Mouse (Mus musculus) brain, embryonic 14.5 days (tissue): ENCODE results near the gene Pappa. TPM values are rescaled to one million over a fixed set of nuclear protein-coding genes. Genes with fewer than 3 reads are reported as not detected.

Experiments used
- DNase-seq: peaks from one replicate; pipeline ENCODE4 v3.0.0-alpha.2; 2011; ENCODE audit warnings: low read depth
- CTCF ChIP-seq: fragments of 200-500 bp; IDR thresholded peaks from 2 replicates; pipeline ENCODE4 v1.5.1; 2012; ENCODE audit warnings: inconsistent platforms, mild to moderate bottlenecking, moderate library complexity, borderline replicate concordance; ENCODE audit not compliant: insufficient read depth, insufficient read length; ENCODE audit errors: extremely low read depth
- POLR2A ChIP-seq: fragments of 200-500 bp; IDR thresholded peaks from 2 replicates; pipeline ENCODE4 v1.6.1; 2012; ENCODE audit warnings: mild to moderate bottlenecking, inconsistent platforms, borderline replicate concordance; ENCODE audit not compliant: poor library complexity, insufficient read depth, insufficient read length, severe bottlenecking; ENCODE audit errors: extremely low read depth
- polyA plus RNA-seq: library from polyadenylated mRNA; depleted of rRNA; stranded (reverse); fragments of >200 nt; gene quantifications from 2 replicates; pipeline ENCODE4 v1.2.3, GENCODE M21; 2012

The Pappa gene
- polyA plus RNA-seq, 1 experiment = 1.0 TPM

DNA sequence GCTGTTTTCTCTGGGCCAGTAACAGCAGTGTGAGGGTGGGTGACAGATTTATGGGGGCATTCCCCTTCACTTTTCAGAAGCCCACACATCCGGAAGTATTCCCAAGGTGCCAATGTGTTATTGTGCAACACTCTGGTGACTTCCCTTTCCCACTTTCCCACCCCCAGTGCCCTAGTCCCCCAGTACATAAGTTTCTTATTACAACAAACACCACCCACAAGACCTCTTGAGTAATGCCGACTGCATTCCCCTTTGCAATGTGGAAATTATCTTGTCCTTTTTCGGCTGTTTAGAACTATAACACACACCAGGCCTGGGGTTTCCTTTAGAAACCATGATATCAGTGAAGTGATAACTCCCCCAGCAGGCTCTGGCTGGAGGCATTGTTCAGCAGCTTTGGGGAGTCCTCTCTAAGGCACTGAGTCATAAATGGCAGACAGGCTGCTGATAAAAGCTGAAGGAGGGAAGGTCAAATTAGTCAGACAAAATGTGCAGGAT, 118.5 kb downstream of the Pappa start:
- TF ChIP-seq CTCF = no peak
- no peak for TF ChIP-seq POLR2A
- no peak for DNase-seq

DNA sequence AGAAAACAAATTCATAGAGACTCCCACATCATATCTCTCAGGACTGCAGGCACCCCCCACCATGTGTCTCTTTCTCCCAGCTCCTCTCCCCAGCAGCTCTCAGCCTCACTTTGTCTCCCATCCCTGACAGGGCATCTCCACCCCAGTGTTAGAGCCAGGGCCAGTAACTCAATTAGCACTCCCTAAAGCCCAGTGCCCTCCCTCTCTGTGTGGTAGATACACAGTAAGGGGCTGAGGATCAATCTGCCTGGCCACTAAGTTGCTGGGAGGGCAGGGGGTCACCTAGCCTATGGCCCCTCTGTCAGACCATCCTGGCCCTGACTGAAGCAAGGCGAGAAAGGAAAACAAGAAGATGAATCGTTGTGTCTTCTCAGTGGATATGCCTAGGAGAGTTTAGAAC, 119.3 kb downstream of the Pappa start:
- DNase-seq = no peak
- TF ChIP-seq CTCF = no peak
- TF ChIP-seq POLR2A = no peak

DNA sequence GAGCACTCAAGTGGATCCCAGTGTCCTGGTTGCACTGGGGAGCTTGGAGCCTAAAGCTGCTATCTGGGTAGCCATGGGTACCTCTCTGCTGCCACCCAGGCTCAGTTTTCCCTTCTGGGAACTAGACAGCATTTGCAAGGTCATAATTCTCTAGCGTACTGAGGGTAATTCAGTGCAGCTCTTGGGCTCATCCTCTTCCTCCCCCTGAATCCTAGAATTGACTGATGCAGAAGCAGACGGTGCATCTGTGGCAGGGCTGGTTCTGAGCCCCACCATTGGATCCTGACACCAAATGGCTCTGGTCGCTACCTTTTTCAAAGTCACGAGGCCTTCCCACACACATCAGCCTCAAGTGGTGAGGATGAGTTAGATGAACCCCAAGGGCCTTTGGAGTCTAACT, 121.0 kb downstream of the Pappa start:
- TF ChIP-seq POLR2A = no peak
- no peak for TF ChIP-seq CTCF
- no peak for DNase-seq

DNA sequence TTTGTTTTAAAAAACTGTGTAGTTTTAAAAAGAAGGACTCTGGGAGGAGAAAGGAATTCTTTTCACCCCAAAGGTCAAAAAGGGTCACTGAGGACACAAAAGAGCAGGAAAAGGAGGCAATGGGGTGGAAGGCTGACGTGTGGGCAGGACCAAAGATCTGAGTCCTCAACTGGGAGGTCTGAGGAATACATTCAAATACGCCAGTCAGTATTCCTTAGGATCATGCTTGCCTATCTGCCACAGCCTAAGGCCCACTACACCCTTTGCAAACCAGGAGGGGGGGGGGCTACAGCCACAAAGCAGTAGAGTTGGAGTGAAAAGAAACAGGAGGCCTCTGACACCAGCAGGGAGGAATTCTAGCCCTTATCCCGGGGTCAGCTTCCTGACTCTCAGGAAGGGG, 121.5 kb downstream of the Pappa start:
- DNase-seq = no peak
- TF ChIP-seq POLR2A = no peak
- TF ChIP-seq CTCF = no peak

DNA sequence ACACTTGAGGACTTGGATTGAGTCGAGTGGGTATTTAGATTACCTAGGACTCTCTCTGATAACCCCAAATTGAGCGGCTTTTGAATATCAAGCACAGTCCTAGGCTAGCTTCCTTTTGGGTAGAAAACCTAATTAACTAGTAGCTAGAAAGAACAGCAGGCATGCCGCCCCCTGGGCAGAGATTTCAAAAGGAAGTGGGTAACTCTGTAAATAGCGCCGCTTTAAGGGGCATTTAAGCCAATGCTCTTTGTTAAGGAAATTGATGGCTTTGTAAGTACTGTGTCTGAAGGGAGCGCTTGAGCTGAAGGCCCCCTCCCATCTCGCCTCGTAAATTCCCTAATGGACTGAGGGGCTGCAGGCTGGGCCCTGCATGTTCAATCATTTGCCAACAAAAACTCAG, 128.2 kb downstream of the Pappa start:
- DNase-seq = peak; percentile 93
- no peak for TF ChIP-seq POLR2A

DNA sequence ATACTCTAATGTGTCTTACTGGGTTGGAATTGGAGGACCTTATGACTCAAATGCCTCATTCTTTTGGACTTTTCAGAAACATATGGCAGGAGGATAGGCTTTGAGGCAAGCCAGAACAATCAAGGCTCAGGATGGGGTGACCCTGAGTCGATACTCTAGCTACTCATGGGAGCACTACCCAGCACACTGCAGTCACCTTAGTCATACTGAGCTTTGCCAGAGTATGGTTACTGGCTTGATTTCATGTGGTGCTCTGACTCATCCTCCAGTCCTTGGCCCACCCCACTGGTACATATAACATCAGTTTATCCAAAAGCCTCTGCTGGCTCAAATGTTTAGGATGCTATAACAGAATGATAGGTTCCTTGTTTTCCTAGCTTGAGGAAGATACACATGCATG, 130.1 kb downstream of the Pappa start:
- no peak for DNase-seq
- TF ChIP-seq POLR2A (no peak), CTCF (no peak)

DNA sequence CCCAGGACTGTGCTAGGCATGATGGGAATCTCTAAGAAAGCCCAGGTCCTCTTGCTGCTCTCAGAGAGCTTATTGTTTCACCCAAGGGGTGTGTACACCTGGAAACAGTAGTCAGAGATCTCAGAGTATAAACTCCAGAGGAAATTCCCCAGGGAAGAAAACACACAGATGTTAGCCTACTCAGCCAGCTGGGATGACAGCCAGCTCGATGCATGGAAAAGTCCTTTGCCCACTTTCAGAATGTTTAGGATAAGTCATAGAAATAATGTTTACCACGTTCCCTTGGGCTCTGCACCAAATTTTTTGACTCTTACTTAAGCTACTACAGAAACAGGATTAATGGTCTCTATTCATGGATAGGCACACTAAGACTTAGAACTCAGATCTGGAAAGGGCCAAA, 143.1 kb downstream of the Pappa start:
- no peak for DNase-seq
- TF ChIP-seq CTCF (no peak), POLR2A (no peak)

DNA sequence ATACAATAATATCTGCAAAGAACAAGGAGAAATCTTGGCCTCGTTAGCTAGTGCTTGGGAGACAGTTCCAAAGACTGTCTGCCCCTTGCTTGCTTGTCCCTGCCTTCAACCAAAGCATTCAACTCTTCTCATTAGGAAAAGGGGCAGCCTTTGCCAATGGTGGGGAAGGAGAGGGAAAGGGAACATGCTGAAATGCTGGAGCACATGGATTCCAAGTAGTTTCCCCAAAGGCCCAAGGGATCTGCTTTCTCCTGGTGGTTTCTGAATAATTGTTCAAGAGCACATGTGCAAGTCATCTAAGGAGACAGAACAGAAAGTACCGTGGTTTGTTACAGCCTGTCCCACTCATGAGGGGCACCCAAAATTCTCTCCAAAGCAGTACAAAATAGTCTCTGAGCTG, 146.0 kb downstream of the Pappa start:
- no peak for TF ChIP-seq POLR2A
- no peak for TF ChIP-seq CTCF
- DNase-seq = no peak

DNA sequence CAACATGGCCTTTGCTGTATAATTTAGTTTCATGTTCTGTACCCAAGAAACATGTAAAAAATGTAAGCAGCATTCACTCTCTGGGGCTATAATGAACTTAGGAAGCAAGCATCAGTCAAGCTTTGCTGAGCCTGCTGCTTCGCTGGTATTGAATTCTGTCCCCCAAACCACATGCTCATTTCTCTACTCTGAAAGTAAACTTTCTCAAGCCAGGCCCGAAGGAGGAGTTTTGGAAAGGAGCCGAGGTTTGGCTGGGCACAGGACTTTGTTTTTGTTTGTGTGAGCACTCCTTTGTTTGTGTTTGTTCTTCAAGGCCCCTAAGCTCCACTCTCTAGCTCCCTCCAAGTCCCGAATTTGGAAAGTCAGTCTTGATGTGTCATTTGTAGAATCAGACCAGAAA, 148.3 kb downstream of the Pappa start:
- TF ChIP-seq POLR2A (no peak), CTCF (no peak)
- DNase-seq = peak; percentile 83

DNA sequence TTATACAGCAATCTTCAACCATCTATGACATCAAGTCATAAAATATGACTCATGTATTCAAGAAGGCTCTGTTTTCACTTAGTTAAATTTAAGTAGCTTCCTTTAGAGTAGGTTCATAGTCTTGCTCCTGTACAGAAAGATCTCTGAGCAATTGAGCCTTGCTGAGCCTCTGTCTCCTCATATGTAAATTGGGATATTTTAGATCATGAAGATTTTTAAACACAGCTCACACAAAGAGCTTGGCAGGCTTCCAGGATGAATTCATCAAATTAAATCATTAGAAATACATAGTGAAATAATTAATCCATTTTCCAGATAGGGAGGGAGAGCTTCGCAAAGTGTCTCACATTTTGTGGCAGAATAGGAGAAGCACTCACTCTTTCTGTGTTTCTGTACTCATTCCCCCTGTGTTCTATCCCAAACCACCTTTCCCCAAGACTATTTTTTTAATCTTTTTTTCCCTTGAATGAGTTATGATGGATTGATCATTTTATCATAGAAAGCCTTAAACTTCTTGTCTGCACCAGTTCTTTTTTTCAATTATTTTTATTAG, 149.4 kb downstream of the Pappa start:
- TF ChIP-seq CTCF = no peak
- DNase-seq = peak; percentile 65

DNA sequence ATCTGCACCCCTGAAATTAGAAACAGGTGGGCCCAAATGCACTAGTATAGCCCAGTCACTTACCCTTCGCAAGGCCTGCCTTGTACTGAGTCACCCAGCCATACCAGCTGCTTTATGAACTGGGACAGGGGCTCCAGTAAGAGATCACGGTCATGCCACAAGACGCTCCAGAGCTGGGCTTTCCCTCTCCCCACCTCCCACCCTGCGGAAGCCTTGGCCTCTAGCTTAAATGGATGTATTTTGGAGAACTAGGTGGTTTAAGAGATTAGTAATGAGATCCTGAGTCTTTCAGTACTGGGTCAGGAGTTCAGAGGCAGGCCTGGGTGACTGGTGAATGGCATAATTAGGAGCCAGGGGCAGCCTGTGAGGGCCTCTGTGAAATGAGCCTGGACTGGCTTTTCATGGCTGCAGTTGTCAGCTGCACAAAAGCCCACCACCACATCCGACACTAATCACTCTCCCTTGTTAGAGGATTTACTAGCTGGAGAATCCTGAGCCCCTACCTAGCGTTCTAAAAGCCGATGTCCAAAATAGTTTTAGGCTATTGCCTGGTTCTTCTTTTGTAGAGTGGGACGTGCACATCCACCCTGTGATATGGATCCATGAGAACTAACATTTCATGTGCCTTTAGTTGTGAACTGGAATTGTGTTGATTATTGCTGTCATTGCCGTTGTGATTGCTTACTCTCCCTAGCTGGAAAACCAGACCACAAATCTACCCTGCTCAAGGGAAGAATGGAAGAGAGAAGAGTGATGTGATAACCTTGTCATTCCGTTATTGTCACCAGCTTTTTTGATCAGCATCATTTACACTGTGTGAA, 154.7 kb downstream of the Pappa start:
- peak; percentile 74 for DNase-seq
- no peak for TF ChIP-seq POLR2A
- TF ChIP-seq CTCF = no peak

DNA sequence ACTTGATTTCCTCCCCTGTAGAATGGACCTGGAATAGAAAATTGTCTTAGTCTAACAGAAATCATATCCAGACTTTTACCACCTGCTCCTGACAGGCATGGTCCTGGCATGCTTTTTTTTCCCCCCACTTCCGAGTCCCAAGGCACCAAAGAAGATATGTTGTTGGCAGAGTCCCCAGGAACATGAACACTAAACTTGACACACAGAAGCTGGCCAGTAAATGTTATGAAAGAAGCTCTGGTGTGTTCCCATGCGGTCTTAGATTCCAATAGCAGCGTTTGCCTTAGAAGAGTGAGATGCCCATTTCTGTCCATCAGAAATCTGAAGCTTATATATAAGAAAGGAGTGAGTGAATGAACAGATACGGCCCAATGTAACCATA, 155.3 kb downstream of the Pappa start:
- DNase-seq = peak; percentile 51
- no peak for TF ChIP-seq POLR2A
- TF ChIP-seq CTCF = no peak

DNA sequence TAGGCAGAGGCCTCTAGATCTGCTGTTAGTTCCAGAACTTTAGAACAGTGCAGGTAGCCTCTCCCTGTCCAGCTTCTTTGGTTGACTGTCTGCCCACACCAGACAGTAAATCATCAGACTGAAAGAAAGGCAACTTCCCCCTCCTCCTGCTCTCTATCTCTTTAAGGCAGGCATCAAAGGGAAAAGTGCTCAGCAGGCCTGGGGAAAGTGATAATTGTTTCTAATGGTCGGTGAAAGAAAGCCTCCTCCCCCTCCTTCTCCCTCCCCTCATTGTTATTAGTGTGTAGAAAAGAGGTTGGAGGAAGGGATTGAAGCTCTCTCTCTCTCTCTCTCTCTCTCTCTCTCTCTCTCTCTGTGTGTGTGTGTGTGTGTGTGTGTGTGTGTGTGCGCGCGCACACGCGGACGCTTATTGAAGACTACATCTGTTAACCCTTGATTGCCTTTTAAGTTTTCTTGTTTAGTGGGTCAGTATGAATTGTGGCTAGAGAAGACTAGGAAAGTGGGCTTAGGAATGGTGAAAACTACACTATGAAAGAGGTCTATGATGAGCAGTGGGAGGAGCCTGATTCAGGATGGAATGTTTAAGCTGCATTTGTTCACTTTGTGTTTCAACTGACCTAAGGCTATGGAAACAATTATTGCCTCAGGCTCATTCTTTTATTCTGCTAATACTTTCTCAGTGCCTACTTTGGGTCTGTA, 156.2 kb downstream of the Pappa start:
- peak; percentile 86 for DNase-seq

More for the DNA sequence above, 156.2 kb downstream of the Pappa start:
- TF ChIP-seq CTCF = no peak
- TF ChIP-seq POLR2A = no peak
